Mouse (Mus musculus) B cell, adult 2 months (primary cell): Measurements from ENCODE around the gene Schip1.

Source experiments
- DNase-seq, 2 experiments: peaks; one replicate each; pipeline ENCODE4 v3.0.0; 2022

The Schip1 gene

DNA sequence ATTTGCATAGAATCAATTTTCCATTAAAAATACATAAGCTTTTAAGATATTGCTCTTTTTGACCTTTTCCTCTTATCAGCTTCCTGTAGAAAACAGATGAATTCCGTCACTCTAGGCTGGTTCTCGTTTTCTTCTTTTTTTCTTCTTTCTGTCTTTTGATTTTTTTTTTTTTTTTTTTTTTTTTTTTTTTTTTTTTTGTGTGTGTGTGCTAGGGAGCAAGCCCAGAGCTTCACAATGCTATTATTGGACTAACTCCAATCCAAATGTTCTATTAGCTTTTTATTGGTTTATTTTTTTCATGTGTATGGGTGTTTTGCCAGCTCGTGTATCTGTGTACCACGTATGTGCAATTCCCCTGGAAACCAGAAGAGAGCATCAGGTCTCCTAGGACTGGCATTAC, 420.0 kb downstream of the Schip1 start:
- DNase-seq: no peak

DNA sequence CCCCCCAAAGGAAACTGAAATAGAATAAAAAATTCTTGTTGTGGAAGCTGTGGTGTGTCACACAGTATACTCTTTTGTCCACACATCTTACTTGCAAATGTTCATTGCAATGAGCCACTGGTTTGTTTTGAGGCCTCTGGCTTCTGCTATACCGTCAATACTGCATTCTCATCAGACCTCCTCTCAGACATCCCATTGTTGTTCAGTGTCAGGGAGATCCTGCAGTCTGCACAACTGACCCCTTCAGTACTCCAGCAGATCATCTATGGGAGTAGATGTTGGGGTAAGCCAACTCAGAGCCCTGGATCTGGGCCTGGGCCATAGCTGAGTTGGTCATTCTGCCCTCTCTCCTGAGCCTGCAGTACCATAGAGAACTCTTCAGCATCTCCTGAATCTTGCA, 423.0 kb downstream of the Schip1 start:
- no peak for DNase-seq

DNA sequence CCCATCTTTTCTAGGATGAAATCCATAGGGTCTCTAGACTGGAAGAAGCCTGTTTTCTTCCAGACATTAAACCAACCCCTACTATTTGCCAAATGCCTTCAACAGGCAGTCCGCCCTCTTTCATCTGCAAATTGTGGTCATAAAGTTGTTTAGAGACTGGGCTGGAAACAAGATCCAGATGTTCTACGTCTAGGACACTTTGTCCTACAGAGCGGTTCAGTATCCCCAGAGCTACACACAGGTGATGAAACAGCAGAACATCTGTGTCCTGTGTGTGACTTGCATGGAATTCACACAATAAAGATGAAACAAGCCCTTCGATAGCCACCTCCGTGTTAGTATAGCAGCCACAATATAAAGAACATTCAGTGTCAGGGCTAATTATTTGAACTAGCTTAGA, 423.7 kb downstream of the Schip1 start:
- DNase-seq: no peak

DNA sequence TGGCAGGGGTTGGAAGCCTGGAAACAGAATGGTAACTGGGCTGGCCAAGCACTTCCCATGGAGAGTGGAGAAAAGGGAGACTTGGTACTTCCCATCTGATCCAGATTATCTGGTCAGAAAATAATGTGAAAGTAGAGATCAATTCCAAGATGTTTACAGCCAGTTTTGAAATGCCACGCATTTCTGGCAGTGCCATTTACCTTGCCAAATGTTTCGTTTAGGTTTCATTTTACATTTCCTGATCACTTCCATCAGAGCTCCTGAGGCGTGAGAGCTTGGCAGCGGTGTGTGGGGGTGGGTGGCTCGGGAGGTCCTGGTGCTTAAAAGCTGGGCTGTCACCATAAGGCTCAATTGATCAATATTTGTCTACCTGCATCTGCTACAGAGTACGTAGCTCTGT, 426.9 kb downstream of the Schip1 start:
- DNase-seq: no peak

DNA sequence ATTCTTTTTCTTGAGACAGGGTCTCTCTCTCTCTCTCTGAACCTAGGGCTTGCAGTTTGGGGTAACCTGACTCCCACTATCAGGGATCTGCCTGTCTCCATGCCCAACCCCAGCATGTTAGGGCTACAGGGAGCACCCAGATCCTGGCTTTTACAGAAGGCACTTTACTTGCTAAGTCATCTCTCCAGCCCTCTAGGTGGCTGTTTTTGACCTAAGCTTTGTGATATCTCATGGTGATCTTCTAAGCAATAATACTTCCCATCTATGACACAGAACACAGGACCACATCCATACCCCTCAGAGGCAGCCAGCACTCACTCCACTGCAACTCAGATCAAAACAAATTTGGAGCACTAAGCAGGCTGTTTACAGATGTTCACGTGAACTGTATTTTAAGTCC, 427.5 kb downstream of the Schip1 start:
- no peak for DNase-seq

DNA sequence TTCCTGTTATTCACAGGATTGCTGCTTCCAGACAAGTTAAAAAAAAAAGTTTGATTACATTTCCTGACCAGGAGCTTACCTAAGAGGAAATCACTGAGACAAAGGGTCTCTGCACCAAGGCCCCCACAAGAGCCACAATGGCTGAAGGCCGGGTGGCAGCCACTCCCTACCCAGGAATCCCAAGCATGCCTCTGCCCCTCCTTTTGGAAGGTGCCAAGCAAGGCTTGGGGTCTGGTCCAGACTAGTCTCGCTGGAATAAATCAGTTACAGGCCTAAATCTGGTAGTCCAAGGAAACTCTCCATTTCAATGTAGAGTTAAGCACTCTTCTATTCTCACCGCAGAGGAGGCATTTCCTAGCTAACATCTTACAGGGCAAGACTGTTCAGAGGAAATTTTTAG, 427.9 kb downstream of the Schip1 start:
- no peak for DNase-seq

DNA sequence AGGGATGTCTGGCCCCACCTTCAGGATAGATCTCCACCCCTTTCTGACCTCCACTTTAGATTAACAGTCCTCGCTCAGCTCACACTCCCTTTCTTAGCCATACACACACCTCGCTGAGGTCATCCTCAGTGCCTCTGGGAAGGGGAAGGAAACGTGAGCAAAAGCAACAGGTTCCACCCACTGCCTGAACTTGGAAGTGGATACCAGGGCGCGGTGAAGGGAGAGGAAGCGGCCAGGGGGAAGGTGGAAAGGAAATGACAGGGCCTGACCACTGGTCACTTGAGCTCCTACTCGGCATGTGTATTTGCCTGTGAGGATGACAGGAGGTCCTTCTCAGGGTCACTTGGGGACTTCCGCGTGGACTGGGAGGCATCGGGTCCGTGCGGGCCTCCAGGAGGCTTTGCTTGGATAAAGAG, 428.6 kb downstream of the Schip1 start:
- DNase-seq: no peak

DNA sequence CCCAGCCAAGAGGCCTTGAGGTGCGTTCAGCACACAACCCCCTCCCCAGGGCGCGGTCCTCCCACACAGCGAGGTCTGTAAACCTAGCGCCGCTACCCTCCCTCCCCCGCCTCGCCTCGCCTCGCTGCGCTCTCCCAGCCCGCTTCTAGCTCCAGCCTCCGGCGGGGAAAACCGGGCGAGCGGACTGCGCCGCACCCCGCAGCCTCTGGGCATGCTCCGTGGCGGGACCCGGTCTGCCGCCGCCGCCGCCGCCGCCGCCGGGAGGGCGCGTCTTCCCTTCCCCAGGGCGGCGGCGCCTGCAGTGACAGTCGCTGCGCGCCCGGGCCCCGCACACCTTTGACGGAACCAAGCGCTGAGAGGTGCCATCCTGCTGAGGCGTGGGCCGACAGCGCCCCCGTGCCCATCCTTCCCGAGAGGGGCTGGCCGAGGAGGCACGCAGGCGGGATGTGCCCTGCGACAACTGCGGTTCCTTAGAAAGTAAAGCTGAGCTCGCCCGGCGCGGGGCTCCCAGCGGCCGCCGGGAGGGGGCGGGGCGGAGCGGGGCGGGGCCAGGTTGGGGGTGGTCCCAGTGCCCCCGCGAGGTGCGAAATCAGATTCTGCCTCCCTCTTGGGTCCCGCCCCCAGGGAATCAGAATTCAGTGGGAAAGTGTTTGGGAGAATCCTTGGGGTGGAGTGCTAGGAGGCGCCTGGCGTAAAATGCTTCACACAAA, 429.1 kb downstream of the Schip1 start:
- DNase-seq: peak in 1 of 2 experiments; percentile 2

DNA sequence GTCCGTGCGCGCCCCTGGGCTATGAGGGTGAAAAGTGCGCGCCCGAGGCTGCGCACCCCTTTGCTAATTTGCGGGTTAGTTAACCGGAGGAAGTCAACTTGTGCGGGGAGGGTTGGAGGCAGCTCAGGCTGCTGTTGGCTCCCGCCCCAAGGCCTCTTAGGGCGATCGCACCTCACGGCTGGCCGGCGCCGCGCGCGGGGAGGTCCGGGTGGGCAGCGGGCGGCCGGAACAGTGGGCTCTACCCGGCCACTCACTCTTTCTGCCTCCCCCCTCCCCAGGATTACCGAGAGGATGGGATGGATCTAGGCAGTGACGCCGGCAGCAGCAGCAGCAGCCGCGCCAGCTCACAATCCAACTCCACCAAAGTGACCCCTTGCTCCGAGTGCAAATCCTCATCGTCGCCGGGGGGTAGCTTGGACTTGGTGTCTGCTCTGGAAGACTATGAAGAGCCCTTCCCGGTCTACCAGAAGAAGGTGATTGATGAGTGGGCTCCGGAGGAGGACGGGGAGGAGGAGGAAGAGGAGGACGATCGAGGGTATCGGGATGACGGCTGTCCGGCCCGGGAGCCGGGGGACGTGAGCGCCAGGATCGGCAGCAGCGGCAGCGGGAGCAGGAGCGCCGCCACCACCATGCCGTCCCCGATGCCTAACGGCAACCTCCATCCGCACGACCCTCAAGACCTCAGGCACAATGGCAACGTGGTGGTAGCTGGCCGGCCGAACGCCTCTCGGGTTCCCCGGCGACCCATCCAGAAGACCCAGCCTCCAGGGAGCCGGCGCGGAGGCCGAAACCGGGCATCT, 429.9 kb downstream of the Schip1 start:
- DNase-seq: peak; percentile 2

DNA sequence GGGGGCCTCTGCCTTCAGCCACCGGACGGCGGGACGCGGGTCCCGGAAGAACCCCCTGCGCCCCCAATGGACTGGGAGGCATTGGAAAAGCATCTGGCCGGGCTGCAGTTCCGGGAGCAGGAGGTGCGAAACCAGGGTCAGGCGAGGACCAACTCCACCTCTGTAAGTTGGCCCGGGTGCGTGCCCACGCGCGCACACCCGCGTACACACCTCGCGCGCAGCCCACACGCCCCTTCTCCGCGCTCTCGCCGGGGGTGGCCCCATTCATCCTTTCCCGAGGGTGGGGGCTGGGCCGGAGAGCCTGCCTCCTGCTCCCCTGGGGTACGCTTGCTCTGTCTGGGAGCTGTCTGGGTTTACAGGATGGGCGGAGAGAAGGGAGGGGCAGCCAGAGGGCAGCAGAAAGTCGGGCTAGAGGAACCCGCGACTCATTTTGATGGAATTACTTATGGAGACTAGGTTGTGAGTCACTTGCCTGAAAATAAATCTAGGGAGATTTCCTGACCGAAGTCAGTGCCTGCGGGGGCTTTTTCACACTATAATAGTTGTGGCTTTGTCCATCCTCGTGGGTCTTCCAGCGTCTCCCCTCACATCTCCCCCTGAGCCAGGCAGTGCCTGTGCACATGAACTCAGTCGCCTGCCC, 430.6 kb downstream of the Schip1 start:
- no peak for DNase-seq

DNA sequence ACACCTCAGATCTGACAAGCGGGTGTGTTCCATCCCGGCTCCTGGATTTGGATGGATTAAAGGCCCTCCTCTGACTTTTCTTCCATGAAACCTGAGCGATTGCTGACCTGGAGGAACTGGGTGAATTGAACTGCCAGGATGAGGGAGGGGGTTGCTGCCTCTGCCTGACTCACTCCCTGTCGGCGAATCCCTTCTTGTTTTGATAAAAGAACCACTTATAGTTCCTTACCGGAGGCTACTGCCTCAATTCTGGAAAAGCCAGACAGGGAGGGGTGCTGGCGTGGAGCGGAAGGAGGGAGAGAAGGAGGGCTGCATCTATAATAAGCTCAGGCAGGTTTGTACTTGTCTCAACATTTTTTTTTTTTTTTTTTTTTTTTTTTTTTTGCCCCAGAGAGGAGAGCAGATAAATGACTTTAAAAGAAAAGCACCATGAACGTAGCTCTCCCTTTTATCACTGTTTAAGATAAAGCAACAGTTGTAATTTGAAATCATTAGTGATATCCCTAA, 431.2 kb downstream of the Schip1 start:
- DNase-seq: no peak

DNA sequence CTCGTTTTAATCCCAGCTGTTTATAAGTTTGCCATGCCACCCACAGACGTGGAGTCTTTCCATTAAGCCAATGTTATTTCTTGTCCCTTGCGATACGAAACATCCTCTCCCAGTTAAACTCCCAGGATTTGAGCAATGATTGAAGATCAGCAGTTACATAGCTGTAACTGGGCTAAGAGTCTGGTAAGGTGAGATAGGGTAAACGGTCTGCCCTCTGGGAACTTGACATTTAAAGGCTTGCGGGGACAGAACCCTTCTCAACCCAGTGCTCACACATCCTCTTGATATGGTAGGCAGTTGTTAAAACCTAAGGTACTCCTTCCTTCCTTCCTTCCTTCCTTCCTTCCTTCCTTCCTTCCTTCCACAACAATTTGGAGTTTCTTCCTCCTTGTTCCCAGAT, 431.9 kb downstream of the Schip1 start:
- DNase-seq: no peak

DNA sequence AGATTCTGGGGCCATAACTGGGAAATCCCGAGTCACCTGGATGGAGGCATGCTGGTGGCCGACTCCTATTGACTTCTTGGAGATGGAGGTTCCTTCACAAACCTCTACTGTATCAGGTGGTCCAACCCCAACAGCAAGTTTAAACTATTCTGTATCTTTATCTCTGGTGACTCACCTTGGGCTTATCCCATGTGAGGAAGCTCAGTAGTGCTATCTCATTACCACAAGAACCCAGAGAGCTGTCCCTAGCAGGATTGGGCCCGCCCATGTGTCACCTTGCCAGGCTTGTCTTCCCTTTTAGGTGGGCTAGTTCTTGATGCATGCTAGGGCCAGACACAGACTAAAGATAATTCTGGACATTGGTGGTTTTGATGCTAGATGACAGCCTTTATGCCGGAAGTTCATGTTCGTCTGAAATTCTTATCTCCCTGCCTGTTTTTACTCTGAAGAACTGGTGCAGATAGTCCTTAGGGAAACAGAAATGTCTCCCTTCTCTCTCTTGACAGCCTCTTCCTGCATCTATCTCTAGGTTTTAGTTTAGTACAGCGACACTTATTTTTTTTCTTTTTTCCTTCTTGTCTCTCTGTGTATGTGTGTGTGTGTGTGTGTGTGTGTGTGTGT, 435.0 kb downstream of the Schip1 start:
- DNase-seq: no peak

DNA sequence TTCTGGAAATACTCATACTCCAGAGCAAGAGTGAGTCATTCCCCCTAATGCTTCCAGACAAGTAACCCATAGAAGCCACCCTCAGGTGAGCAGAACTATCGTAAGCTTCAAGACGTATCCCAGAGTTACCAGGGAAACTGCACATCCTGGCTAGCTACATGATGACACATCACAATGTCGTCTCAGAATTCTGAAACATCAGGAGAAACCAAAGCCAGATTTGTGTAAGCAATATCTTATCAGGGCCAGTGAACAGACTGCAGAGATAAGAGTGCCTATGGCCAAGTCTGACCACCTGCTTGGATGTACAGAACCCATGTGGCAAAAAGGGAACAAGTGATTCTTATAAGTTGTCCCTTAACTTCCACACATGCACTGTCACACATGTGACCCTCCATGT, 440.2 kb downstream of the Schip1 start:
- no peak for DNase-seq

DNA sequence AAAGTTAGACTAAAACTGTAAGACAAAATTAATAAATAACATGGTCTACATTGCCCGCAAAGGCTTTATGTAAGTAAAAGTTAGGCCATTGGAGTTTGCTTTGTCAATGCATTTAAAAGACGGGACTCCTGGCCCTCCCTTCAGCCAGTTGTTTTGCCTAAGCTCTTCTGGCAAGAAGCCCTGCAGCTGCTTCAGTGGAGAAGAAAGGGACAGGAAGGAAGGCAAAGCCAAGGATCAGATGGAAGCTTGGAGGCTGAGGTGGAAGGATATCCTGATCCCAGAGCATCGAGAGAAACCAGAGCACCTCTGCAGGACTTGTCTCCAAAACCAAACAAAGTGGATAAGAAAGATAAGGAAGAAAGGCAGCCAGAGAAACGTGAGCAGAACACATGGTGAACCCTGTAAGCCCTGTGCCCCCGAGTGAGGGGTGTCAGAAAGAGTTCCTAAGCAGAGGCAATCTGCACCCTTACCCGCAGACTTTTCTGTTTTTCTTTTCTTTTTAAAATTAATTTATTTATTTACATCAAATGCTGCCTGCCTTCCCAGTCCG, 442.2 kb downstream of the Schip1 start:
- no peak for DNase-seq

DNA sequence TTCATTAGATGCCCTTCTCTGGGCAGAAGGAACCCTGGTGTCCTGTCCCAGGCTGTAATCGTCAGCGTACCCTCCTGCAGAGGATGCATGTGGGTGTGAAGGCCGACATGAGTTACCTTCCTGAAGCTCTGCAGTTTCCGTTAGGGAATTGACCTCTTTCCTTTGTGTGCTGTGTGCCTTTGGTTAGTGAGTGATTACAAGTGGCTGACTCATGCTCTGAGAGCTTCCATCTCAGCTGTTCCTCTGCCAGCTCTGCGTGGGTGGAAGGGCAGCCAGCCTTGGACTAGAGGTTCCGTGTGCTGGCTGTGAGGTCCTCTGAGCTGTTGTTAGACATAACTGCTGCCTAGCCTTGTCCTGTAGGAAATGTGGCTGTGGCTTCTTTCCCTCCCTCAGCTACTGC, 444.0 kb downstream of the Schip1 start:
- DNase-seq: no peak

DNA sequence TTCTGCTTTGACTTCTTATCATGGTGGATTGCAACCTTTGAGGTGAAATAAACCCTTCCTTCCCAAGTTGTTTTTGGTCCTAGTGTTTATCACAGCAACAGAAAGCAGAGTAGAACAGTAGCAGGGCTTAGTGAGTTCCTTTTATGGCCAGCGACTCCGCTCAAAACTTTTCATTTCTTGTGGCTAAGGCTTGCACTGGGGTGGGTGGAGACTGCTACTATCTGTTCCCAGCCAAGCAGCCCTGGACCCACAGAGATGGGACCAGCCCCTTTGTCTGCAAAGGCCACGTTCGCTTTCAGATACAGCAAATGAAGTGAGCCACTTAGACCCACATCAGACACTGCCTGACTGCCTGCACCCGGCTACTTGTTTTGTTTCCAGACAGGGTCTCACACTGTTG, 446.3 kb downstream of the Schip1 start:
- DNase-seq: no peak

DNA sequence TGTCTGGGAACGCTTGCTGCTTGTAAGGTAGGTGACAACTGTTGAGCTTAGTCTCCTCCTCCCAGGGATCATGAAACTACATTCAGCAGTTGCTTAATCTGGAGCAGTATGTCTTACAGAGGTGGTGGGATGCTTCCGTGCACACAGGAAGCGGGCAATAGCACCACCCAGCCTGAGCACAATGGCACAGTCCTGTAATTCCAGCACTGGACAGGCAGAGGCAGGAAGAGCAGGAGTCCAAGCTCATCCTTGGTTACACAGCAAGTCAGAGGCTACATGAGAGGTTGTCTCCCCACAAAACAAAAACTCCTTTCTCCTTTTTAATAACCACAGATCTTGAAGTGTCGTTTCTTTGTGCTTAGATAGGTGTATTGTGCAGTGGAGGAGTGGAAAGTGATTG, 447.1 kb downstream of the Schip1 start:
- DNase-seq: no peak

DNA sequence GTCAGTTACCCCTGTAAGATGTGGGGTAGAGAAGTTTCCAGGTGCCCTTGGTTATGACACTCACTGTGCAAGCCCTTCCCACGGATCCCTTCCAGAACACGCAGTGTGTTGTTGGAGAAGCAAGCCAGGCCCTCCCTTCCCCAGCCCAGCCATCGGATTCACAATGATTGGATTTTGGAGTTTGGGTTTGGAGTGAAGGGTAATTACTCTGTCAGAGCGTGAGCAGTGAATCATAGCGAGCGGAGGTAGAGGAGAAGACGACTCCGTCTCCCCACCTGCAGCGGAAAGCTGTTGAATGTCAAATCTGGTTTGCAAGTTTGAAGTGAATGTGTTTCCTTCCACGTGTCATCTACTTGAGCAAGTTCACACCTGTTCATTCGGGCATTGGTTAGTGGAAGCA, 447.7 kb downstream of the Schip1 start:
- no peak for DNase-seq

DNA sequence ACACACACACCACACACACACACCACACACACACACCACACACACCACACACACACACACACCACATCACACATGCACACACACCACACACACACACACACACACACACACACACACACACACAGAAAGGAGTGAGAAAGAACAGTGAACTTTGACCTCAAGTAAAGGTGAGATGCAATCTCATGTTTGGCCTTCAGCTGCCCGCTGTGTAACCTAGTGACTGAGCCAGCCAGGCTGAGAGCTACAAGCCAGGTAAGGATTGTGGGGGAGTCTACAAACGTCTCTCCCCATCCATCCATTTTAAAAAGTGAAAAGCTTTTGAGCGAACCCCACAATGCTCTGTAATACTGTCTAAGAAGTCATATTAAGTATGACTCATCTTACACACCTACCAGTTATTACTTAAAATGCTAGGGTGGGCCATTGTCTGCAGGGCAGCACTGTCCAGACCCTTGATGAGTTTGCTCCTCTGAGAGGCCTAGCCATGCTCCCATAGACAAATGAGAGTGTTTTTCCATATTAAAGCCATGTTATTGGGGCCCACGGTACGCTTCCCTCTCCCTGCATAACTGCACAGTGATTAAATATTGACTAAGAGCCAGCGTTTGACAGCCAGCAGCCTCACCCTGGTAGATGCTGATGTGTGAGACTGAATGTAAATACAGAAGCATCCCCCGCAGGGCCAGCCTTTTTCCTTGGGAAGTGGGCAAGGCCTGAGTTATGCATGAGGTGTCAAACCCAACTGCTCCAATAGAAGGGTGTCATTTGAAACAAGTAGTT, 448.9 kb downstream of the Schip1 start:
- DNase-seq: no peak

DNA sequence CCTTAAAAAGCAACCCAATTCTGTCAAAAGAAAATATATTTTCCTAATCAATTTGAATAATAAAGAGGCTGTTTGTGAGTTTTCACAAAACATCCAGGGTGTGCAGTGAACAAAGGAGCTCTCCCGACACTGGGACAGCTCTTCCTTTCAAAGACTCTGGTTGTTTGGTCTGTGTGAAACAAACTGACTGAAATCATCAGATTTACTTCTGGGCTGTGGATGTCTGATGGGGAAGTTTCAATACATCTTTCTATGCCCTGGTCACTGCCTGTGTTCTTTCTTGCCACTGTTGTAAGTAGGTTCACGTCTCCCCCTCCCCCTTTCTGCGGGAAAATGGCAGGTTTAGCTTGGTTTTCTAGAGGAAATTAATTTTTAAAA, 449.5 kb downstream of the Schip1 start:
- no peak for DNase-seq

DNA sequence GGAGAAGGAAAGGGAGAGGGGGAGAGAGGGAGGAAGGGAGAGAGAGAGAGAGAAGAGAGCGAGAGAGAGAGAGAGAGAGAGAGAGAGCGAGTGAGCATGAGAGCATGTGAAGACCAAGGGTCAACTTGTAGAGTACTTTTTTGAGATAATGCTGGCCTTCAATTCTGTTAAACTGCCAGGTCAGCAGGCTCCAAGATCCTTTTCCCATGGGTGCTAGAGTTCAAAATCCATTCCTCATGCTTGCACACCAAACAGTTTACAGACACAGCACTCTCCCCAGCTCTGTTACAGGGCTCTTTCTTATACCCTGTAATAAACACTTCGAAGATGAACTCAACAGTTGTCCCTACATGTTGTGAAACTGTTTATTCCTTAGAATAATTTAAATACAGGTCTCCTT, 450.1 kb downstream of the Schip1 start:
- no peak for DNase-seq
